Comparison of ENCODE assay signal across 8 mouse cellular contexts in genomic region chr2:152142046-152142445, GRCm38 (mm10). TPM values are rescaled to one million over a fixed set of nuclear protein-coding genes. Genes with fewer than 3 reads are reported as not detected.
DNase-seq lines count a peak whose midpoint lies in the region; ATAC-seq lines count a peak whose summit lies in the region.

No protein-coding gene starts in this region.

- intact Hi-C loops in gastrocnemius, postnatal 36 days (cut with DNase I) = loop anchor here (5.0 kb wide), 1 partner anchor 50 kb away; no protein-coding TSS in a partner anchor
- intact Hi-C loops in left cerebral cortex, postnatal 25 days (cut with DNase I) = no loop called here

- H3K36me3 ChIP-seq in forebrain, embryonic 14.5 days (ENCODE audit: control insufficient read depth, insufficient read depth, low read length) = no peaks in the 10 kb centered on the region
- H3K36me3 ChIP-seq in hindbrain, embryonic 15.5 days = no peaks in the 10 kb centered on the region
- H3K36me3 ChIP-seq in liver, embryonic 11.5 days (ENCODE audit: control insufficient read depth, insufficient read depth, low read length) = no peaks in the 10 kb centered on the region
- no peaks in the 10 kb centered on the region for H3K36me3 ChIP-seq in neural tube, embryonic 12.5 days

- peak overlapping the region; percentile 48 for H3K4me2 ChIP-seq in forebrain, embryonic 14.5 days (ENCODE audit: low read length)
- H3K4me2 ChIP-seq in hindbrain, embryonic 15.5 days = peak overlapping the region; percentile 73
- peak overlapping the region; percentile 70 for H3K4me2 ChIP-seq in liver, embryonic 11.5 days
- peak overlapping the region; percentile 92 for H3K4me2 ChIP-seq in neural tube, embryonic 12.5 days (replicated peaks)

- peak overlapping the region; percentile 26; the same call in 1 of the 2 replicates for H3K9ac ChIP-seq in forebrain, embryonic 14.5 days (ENCODE audit: low read length)
- no peak overlapping the region for H3K9ac ChIP-seq in hindbrain, embryonic 15.5 days
- no peak overlapping the region for H3K9ac ChIP-seq in liver, embryonic 11.5 days (ENCODE audit: low read depth, low read length)
- H3K9ac ChIP-seq in neural tube, embryonic 12.5 days = 0 out of 2 replicates have a peak overlapping the region, but pooled peaks have one; percentile 21

- H3K4me1 ChIP-seq in forebrain, embryonic 14.5 days (ENCODE audit: control insufficient read depth, insufficient read depth, low read length) = peaks cover 21% of the 10 kb centered on the region
- H3K4me1 ChIP-seq in hindbrain, embryonic 15.5 days (replicated peaks) = peaks cover 36% of the 10 kb centered on the region
- peaks cover 10% of the 10 kb centered on the region for H3K4me1 ChIP-seq in liver, embryonic 11.5 days (replicated peaks; ENCODE audit: control insufficient read depth, insufficient read depth, low read length)
- peaks cover 50% of the 10 kb centered on the region for H3K4me1 ChIP-seq in neural tube, embryonic 12.5 days

- H3K9me3 ChIP-seq in forebrain, embryonic 14.5 days (replicated peaks; ENCODE audit: control insufficient read depth, low read length) = no peaks in the 10 kb centered on the region
- no peaks in the 10 kb centered on the region for H3K9me3 ChIP-seq in hindbrain, embryonic 15.5 days
- H3K9me3 ChIP-seq in liver, embryonic 11.5 days (ENCODE audit: control insufficient read depth, low read length) = no peaks in the 10 kb centered on the region
- H3K9me3 ChIP-seq in neural tube, embryonic 12.5 days = no peaks in the 10 kb centered on the region

- 2% methylated on average over 13 of the region's 13 CpGs for WGBS in forebrain, embryonic 14.5 days
- WGBS in hindbrain, embryonic 15.5 days = under 1% methylated on average over 13 of the region's 13 CpGs
- WGBS in liver, embryonic 11.5 days = 2% methylated on average over 13 of the region's 13 CpGs
- 1% methylated on average over 13 of the region's 13 CpGs for WGBS in neural tube, embryonic 12.5 days

- H3K4me3 ChIP-seq in forebrain, embryonic 14.5 days (ENCODE audit: low read depth, low read length) = peak overlapping the region; percentile 13; the same call in 1 of the 2 replicates
- H3K4me3 ChIP-seq in hindbrain, embryonic 15.5 days = peak overlapping the region; percentile 12; the same call in 1 of the 2 replicates
- peak overlapping the region; percentile 32 for H3K4me3 ChIP-seq in liver, embryonic 11.5 days (ENCODE audit: low read depth, low read length)
- H3K4me3 ChIP-seq in neural tube, embryonic 12.5 days = peak overlapping the region; percentile 27

- H3K27me3 ChIP-seq in forebrain, embryonic 14.5 days (replicated peaks; ENCODE audit: control insufficient read depth, insufficient read depth, low read length) = peaks cover 28% of the 10 kb centered on the region
- H3K27me3 ChIP-seq in hindbrain, embryonic 15.5 days = peaks cover 27% of the 10 kb centered on the region
- peaks cover 56% of the 10 kb centered on the region for H3K27me3 ChIP-seq in liver, embryonic 11.5 days (replicated peaks; ENCODE audit: control insufficient read depth, insufficient read depth, low read length)
- H3K27me3 ChIP-seq in neural tube, embryonic 12.5 days (replicated peaks) = peaks cover 11% of the 10 kb centered on the region

- no peak for ATAC-seq in forebrain, embryonic 14.5 days
- ATAC-seq in hindbrain, embryonic 15.5 days (ENCODE audit: low FRiP score, low read depth) = no peak
- ATAC-seq in liver, embryonic 11.5 days (replicated peaks; ENCODE audit: low FRiP score) = peak; percentile 34
- peak; percentile 68 for ATAC-seq in neural tube, embryonic 12.5 days (ENCODE audit: low FRiP score, low read depth)
- ATAC-seq in megakaryocyte-erythroid progenitor cell, adult 5-6 weeks (replicated peaks; ENCODE audit: low FRiP score, low TSS enrichment, poor library complexity, severe bottlenecking) = no peak

- peak; percentile 35 for DNase-seq in gastrocnemius, postnatal 25 days
- no peak for DNase-seq in gastrocnemius, postnatal 36 days
- DNase-seq in forebrain, embryonic 14.5 days (ENCODE audit: low spot score) = no peak
- peak; percentile 55 for DNase-seq in liver, embryonic 11.5 days (ENCODE audit: low spot score)
- no peak for DNase-seq in left cerebral cortex, postnatal 25 days (ENCODE audit: low spot score in 2 of 2)

- H3K27ac ChIP-seq in forebrain, embryonic 14.5 days (ENCODE audit: low read depth, low read length) = no peak overlapping the region
- H3K27ac ChIP-seq in hindbrain, embryonic 15.5 days (replicated peaks) = no peak overlapping the region
- no peak overlapping the region for H3K27ac ChIP-seq in liver, embryonic 11.5 days (ENCODE audit: low read depth, low read length)
- H3K27ac ChIP-seq in neural tube, embryonic 12.5 days = peak overlapping the region; percentile 42

RNA-seq across cellular contexts. Expression of gene Tcf15, which starts 1.3 kb away (rescaled TPM):
- total RNA-seq in gastrocnemius, postnatal 25 days (2021) = 10 to 100 TPM; 11.2 to 12.4 TPM
- 10 to 100 TPM; 15.7 to 17.4 TPM for total RNA-seq in gastrocnemius, postnatal 36 days (2021)
- 1.1 and 1.7 TPM in 2 replicates for polyA plus RNA-seq in forebrain, embryonic 14.5 days (2014; fragmentation: Nextera tagmentation; extraction: Ambion mirVana)
- 1.1 and 1.7 TPM in 2 replicates for polyA plus RNA-seq in hindbrain, embryonic 15.5 days (2015; fragmentation: Nextera tagmentation; extraction: Ambion mirVana)
- 2.6 and 2.8 TPM in 2 replicates for polyA plus RNA-seq in liver, embryonic 11.5 days (2014; fragmentation: Nextera tagmentation; extraction: Ambion mirVana)
- polyA plus RNA-seq in neural tube, embryonic 12.5 days (2016; fragmentation: Nextera tagmentation; extraction: Ambion mirVana) = 22.6 and 26.3 TPM in 2 replicates
- total RNA-seq in megakaryocyte-erythroid progenitor cell, adult 5-6 weeks (2014; fragmentation: Nextera tagmentation) = 1.0 TPM in 1 of 2 replicates, not detected in the other
- 2.1 and 4.3 TPM in 2 replicates for total RNA-seq in megakaryocyte-erythroid progenitor cell, adult 5-6 weeks (2017)
- 1 to 10 TPM in 1 of 2 experiments, under 1 TPM in 1; 0.76 to 1.1 TPM for total RNA-seq in left cerebral cortex, postnatal 25 days (2021)

RNA-seq across cellular contexts. Expression of gene Srxn1, which starts 36.7 kb away (rescaled TPM):
- 10 to 100 TPM; 18.8 to 24.8 TPM for total RNA-seq in gastrocnemius, postnatal 25 days (2021)
- 10 to 100 TPM; 21.3 to 21.5 TPM for total RNA-seq in gastrocnemius, postnatal 36 days (2021)
- polyA plus RNA-seq in forebrain, embryonic 14.5 days (2014; fragmentation: Nextera tagmentation; extraction: Ambion mirVana) = 11.8 and 12.0 TPM in 2 replicates
- 24.4 and 24.7 TPM in 2 replicates for polyA plus RNA-seq in hindbrain, embryonic 15.5 days (2015; fragmentation: Nextera tagmentation; extraction: Ambion mirVana)
- 9.5 and 12.0 TPM in 2 replicates for polyA plus RNA-seq in liver, embryonic 11.5 days (2014; fragmentation: Nextera tagmentation; extraction: Ambion mirVana)
- 19.5 and 20.2 TPM in 2 replicates for polyA plus RNA-seq in neural tube, embryonic 12.5 days (2016; fragmentation: Nextera tagmentation; extraction: Ambion mirVana)
- total RNA-seq in megakaryocyte-erythroid progenitor cell, adult 5-6 weeks (2014; fragmentation: Nextera tagmentation) = 2.2 and 2.6 TPM in 2 replicates
- total RNA-seq in megakaryocyte-erythroid progenitor cell, adult 5-6 weeks (2017) = 5.8 and 14.0 TPM in 2 replicates
- total RNA-seq in left cerebral cortex, postnatal 25 days (2021) = 10 to 100 TPM; 85.6 to 96.7 TPM

Comparison
In these comparisons a context has a peak if more than half of its experiments do, and no peak if none do; other contexts are left out.
1. DNase-seq: peak in gastrocnemius, postnatal 25 days (single experiment) and liver, embryonic 11.5 days (single experiment); none in gastrocnemius, postnatal 36 days (0 of 2), forebrain, embryonic 14.5 days (single experiment) and left cerebral cortex, postnatal 25 days (0 of 2).
2. ATAC-seq: peak in liver, embryonic 11.5 days (single experiment) and neural tube, embryonic 12.5 days (single experiment); none in forebrain, embryonic 14.5 days (single experiment), hindbrain, embryonic 15.5 days (single experiment) and megakaryocyte-erythroid progenitor cell, adult 5-6 weeks (single experiment).
3. H3K9ac ChIP-seq: peak in forebrain, embryonic 14.5 days (single experiment) and neural tube, embryonic 12.5 days (single experiment); none in hindbrain, embryonic 15.5 days (single experiment) and liver, embryonic 11.5 days (single experiment).
4. Peak in every context shown above with its lines, with median percentiles within 50 percentile points of each other: H3K4me2 ChIP-seq and H3K4me3 ChIP-seq.